Mouse (Mus musculus) R1 (cell line): ENCODE results near the gene Csnk2b.

Experiments used
- DNase-seq: peaks from one replicate; pipeline ENCODE4 v3.0.0-alpha.2; 2018; ENCODE audit warnings: low read depth, low spot score

The Csnk2b gene

GRCm38 (mm10) chr17:35121143-35121799, 582 bp downstream of the Csnk2b start, which contains the start of gene Gpank1:
TSS of gene Gpank1 (plus strand) at chr17:35121455.
- peak; percentile 100 for DNase-seq

DNA sequence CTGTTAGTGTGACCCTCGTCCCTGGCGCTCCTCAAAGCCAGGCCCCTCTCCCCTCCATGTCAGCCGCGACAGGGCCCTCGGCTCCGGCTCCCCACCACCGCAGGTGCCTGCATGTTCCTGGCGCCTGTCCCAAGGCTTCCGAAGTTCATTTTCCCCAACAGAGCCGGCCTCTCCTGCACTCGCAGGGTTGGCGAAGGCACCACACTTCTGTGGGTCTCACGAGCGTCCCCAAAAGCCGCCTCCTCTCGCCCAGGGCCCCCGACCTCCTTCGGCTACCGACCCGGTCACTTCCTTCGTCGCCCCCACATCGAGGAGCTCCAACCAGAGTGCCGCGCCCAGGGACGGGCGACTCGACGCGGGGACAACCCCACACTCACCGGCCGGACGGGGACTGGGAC, 1.1 kb downstream of the Csnk2b start:
- DNase-seq, result no peak

GRCm38 (mm10) chr17:35115046-35116019, 6.5 kb downstream of the Csnk2b start, which contains the start of gene Ly6g5b:
TSS of gene Ly6g5b (minus strand) at chr17:35115428.
- DNase-seq, result no peak

DNA sequence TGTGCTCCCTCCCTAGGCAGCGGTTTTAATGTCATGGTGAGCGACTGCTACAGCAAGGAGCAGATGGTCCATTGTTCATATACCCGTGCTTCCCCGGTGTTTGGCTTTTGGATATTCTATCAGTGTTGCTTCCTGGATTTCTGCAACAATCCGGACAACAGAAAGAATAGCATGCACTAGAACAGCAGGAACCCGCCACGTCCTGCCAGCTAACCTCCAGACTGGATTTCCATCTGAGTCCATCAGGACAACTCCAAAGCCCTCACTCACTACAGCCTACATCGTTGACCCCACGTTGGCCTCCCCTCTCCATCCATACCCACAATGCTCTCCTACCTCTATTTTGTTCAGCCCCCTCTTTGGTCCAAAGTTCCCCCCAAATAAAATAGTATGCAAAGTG, 10.1 kb downstream of the Csnk2b start:
- DNase-seq, result no peak

DNA sequence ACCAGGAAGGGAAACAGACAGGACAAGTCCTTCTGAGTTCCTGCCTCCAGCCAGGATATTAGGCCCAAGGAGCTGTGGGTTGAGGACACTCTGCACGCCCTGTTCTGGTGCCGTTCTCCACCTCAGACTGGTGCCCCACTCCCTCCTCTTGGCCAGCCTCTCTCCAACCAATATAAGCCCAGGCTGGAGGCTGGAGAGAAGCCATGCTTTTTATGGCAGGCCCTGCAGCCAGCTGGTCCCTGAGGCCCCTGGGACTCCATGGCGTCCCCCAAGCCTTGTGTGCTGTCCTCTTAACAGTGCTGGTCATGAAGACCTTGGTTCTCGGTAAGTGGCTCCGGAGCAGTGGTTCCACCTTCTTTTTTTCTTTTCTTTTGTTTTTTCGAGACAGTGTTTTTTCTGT, 13.8 kb downstream of the Csnk2b start, which contains the start of gene Ly6g5c:
Gene Ly6g5c (plus strand): TSS at position 183 of the 400 bp plus-strand sequence.
- no peak for DNase-seq

DNA sequence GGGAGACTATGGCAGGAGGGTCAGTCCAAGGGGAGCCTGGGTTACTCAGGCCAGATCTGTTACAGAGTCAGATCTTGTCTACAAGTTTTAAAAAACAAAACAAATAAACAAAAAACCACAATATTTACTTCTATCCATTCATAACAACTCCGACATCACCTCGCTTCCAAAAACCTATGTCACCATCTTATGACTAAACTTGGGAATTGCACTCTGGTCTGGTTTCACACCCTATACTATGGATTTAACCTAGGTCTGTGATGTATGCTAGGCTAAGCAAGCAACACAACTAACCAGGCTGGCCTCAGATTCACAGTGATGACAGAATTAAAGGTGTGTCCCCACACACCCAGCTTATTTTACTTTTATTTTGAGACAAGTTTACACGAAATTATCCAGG, 15.3 kb downstream of the Csnk2b start:
- no peak for DNase-seq

GRCm38 (mm10) chr17:35105740-35106389, 16.0 kb downstream of the Csnk2b start:
- DNase-seq, result peak; percentile 44

DNA sequence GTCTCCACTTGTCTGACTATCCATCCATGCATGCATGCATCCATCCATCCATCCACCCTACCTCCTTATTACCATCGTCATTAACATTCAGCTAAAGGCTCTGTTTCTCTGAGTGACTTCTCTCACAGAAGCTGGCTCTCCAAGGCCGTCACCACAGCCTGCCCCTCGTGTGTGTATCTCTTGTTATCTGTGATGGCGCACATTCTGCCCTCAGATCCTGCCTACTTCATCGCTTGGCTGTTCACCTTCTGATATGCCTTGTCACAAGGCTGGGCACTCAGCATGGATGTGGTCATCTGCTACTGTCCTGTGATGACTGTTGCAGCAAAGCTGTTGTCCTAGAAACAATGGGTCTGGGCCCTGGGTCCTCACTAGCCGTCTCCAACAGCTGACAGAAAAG, 17.1 kb downstream of the Csnk2b start:
- no peak for DNase-seq

DNA sequence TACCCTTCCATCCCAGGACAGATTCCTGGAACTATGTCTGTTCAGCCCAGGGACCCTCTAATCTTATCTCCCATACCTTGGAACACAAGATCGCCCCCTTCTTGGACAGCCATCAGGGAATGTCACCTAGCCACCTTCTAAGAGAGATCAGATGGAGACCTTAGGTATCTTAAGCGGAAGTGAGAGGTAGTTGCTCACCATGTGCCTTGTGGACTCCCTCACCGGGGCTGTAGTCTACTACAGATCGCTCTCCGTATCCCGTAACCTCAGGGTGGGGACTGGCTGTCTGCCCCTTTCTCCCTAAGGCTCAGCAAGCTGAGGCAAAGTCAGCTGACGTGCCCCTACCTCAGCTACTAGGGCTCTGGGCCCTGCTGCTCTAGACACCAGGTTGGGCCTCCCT, 17.8 kb downstream of the Csnk2b start:
- no peak for DNase-seq

GRCm38 (mm10) chr17:35103221-35103690, 18.6 kb downstream of the Csnk2b start:
- DNase-seq, result no peak

DNA sequence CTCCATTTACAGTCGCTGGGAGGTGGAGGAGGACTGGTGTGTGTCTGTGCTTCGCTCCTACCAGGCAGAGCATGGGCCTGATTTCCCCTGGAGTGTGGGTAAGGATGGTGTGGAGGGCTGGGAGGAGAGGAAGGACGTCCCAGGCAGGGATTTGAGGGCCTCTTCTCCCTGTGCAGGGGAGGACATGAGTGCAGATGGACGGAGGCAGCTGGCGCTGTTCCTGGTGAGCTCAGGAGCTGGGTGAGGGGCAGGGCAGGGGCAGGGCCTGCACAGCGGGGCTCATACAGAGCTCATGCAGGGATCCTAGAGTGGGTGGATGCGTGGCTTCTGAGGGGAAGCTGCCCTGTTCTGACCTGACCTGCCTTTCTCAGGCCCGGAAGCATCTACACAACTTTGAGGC, 19.6 kb downstream of the Csnk2b start:
- no peak for DNase-seq

GRCm38 (mm10) chr17:35101161-35101560, 20.7 kb downstream of the Csnk2b start:
- DNase-seq, result no peak

GRCm38 (mm10) chr17:35100196-35100765, 21.6 kb downstream of the Csnk2b start:
- no peak for DNase-seq

- DNase-seq, result no peak
Observed at GRCm38 (mm10) chr17:35097164-35097655, 24.6 kb downstream of the Csnk2b start.

DNA sequence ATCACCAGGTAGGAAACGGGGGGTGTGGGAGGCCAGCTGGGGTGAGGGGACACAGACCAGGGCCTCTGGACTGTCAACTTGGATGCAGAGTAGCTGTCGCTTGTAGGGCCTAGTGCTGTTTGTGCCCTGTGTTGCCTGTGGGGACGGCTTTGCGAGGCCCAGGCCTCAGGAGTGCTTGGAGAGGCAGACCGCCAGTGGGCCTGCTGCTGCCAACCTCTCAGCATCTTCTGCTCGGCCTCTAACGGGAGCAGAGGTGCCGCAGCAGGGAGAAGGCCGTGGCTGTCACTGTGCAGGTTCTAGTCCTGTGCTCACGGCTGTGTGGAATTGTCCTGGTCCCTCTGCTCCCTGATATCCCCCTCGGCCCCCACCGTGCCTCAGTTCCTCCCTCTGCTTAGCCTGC, 25.3 kb downstream of the Csnk2b start:
- DNase-seq, result no peak

DNA sequence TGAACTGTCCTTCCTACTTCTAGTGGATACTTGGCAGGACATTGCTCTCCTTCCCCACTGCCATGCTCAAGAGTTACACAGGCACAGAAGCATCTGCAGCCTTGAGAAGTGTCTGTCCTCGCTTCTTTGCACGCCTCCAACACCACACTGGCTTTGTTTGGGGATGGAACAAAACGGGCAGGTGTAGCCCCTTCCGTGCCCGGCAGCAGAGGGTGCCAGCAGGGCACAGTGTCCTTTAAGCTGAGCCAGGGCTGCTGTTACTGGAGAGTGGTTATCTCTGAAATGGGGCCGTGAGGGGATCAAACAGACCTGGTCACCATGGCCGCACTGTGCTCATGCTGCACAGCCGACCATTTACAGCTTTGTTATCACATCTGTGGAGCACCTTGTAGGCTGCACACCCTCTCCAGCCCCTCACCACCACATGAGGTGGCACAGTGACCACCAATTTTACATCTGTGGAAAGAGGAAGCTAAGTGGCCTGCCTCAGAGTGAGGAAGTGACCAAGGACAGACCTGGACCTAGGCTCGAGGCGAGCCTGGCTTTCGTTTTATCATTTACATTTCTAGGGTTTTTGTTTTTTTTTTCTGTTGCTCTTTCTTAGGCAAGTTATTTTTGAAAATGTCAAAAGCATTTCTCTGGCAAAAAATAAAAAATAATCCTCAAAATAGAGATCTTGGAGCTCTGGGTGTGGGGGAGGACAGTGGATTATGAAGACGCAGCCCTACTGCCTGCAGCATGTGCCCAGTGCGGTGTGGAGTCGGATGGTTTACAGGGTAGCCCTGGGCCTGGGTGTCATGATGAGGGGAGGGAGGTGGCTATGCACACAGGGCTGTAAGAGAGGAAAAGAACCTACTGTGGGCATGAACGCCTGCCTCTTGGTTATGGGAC, 27.1 kb downstream of the Csnk2b start:
- DNase-seq, result no peak

DNA sequence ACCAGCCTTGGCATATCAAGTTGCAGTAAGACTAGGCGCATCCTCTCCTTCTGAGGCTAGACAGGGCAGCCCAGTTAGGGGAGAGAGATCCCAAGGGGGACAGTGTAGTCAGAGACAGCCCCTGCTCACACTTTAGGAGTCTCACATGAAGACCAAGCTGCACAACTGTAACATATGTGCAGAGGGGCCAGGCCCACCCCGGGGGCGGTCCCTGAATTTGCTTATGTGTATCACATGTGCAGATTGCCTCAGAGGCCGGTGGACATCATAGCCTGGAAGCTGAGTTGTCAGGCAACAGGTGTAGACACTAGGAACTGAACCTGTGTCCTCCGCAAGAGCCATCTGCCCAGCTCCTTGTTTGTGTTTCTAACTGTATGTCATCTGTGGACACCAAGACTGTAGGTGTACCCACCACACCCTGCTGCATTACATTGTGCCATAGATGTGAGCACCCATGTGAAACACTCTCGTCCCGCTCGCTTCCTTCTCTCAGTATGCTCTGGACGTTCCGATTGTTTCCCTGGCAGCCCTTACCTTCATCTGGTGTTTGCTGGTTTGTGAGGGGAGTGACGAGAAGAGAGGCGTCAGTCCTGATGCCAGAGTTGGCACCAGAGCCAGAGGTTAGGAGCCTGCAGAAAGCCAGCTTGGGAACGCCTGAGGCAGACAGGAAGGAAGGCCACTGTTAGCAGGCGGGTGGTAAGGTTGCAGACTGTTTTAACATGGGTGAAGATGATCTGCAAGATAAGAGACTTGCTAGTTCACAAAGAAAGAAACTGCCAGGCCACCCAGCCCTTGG, 29.3 kb downstream of the Csnk2b start:
- no peak for DNase-seq

DNA sequence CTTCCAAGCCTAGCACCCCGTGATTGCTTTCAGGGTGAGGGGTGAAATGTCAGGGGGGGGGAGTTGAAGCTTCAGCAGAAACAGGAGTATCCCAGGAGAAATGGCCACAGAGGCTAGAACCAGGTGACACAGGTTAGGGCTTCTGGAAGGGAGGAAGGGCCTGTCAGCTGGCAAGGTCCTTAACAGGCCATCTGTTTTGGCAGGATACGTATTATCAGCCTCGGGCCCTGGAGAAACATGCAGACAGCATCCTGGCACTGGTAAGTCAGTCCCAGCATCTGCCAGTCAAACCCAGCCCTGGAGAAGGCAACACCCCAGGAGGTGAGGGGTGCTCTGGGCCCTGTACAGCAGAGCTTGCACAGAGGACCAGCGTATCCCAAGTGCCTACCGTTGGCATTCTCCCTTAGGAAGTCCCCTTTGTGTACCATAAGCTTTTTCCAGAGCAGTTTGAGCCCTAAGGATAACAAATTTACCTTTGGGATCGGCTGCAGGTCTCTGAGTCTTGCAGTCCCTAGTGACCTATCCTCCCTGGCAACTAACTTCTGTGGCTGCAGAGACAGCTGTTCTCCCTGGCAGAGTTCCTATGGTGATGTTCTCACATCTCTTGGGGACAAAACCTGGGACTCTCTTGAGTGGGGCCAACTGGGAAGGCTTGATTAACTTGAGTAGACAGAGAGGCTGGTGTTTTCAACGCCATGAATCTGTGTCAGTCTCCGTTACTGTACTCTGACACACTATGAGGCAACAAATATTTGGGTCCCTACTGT, 31.5 kb downstream of the Csnk2b start:
- DNase-seq, result no peak
